Mouse (Mus musculus): ENCODE measurements around the gene Ifi205.
"Not testable (repeated sequence)": the region's sequence is repeated elsewhere in the genome, so short reads cannot be mapped to it uniquely, and the experiment has no call there.

Ifi205 gene

DNA sequence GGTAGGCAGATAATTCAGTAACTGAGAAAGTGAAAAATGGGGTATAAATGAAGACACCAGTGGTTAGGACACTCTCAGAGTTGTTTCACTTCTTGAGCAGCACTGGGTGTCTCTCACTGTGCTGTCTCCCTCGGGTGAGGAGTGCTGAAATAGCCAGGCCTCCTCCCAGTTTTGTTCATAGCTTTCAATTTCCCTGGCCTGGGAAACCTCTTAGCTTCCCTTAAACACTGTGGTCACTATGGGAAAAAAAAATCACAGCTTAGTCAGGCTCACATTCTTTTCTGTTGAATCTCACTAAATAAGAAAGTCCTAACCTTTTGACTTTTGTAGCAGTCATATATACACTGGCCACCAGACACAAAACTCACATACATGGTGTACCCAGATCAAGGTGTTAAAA is at the start of gene Ifi205:
Gene Ifi205 (minus strand): TSS at position 113 of the 400 bp plus-strand sequence.
- no peak for DNase-seq (ENCODE audit: low spot score in 2 of 2)

DNA sequence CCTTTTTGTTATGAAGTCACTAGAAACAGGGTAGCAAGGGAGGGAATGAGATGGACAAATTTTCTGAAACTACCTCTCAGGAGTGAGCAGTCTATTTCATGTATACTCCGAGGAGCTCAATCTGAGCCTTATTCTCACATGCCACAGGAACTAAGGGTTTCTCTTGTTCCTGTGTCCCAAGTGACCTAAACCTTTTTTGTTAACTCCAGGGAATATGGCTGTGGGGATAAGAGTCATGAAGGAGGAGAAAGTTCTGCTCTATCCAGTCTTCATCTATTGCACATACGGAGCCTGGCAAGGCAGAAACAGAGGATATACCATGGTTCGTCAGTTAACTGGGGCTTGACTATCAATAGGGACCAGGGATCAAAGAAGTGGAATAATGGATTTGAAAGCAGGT is 34.7 kb upstream of the Ifi205 start, which contains the start of gene Olfr430:
Gene Olfr430 (plus strand): TSS at position 301 of the 400 bp plus-strand sequence.
- DNase-seq (ENCODE audit: low spot score in 2 of 2) = no peak

DNA sequence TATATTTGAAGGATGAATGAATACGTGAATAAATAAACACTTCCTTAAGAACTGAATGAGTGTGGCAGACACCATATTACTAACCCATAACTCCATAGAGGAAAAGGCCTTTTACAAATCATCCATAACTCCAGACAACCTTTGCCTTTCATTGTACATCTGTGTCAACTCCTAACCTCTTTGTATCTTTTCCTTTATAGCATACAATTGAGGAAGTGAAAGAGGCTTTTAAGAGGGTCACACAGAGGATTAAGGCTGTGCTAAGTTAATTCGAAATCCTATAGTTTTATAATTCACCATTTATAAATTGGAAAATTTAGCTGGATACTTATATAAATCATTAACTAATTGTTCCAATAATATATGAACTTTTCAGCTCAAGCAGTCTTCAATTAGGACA is 23.6 kb upstream of the Ifi205 start:
- no peak for DNase-seq (ENCODE audit: low spot score in 2 of 2)

DNA sequence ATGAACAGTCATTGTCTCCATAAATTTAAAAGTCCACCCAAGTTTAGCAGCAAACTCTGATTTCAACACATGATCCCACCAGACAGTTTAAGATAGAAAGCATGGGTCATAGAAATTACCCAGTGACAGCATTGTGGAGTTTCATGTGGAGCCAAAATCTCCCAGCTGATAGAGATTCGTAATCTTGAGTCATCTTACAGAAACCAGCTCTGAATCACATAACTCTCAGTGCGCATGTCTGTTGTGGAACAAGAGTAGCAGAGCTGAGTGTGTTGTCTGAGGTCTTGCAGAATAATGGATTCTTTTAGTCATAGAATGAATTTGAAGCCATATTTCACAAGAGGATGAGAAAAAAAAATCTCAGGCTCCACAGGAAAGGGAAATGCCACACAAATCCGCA is 21.4 kb upstream of the Ifi205 start:
- no peak for DNase-seq (ENCODE audit: low spot score in 2 of 2)

DNA sequence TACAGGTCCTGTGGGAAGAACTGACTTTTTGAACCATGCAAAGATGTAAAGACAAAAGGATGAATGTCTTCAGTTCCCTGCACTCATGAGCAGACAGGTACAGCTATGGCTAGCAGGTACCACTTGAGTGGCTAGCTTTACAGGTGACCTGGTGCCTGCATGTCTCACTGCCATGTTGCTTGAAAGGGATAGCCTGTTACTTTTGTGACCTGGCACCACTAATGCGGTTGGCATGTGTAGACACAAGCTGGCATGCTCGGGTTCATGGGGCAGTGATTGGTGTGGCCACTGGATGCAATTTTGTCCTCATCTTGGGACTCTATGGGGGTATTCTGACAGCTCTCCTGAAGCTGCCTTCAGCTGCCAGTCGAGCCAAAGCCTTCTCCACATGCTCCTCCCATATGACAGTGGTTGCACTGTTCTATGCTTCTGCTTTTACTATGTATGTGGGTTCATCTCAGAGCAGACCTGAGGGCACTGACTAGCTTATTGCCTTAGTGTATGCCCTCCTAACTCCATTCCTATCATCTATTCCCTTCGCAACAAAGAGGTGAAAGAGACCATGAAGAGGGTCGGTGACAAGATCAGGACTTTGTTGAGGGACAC is 20.4 kb upstream of the Ifi205 start:
- DNase-seq (ENCODE audit: low spot score in 2 of 2) = no peak

DNA sequence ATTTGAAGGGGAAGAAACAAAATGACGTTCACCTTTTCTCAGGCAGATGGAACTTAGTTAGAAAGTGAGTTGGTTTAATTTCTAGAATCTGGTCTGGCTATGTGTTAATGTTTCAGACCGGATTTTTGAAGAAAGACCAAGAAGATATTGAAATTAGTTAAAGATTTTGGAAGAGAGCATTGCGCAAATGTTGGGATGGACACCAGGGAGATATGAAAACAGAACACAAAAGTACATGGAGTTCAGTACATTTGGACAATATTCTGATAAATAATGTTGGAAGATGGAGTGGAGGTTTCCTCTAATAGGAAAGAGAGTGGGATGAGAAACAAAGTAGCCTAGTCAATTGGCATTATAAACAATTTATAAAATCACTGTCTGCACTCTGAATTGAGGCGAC is 19.9 kb upstream of the Ifi205 start:
- DNase-seq (ENCODE audit: low spot score in 2 of 2) = no peak

DNA sequence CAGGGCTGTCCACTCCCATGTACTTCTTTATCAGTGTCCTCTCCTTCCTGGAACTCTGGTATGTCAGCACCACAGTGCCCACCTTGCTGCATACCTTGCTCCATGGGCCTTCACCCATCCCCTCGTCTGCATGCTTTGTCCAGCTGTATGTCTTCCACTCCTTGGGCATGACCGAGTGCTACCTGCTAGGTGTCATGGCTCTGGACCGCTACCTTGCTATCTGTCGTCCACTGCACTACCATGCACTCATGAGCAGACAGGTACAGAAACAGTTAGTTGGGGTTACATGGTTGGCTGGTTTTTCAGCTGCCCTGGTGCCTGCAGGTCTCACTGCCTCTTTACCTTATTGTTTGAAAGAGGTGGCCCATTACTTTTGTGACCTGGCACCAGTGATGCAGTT is 18.9 kb upstream of the Ifi205 start:
- no peak for DNase-seq (ENCODE audit: low spot score in 2 of 2)

DNA sequence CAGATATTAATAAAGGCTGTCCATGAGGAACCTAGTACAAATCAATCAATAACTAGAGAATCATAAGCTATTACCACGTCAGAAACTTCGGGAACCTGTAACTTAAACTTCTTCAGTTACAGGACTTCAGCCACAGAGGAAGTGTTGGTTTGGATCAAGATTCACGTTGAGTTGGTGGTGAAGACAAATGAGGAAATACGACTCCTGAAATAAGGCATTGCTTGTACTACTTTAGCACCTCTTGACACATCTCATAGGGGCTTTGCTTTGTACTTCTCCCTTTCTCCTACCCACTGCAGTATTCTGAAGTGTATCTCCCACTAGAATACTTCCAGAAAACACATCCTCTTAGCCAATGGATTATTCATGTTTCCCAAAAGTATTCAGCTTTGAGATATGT is 17.7 kb upstream of the Ifi205 start:
- DNase-seq (ENCODE audit: low spot score in 2 of 2) = not testable (repeated sequence)

DNA sequence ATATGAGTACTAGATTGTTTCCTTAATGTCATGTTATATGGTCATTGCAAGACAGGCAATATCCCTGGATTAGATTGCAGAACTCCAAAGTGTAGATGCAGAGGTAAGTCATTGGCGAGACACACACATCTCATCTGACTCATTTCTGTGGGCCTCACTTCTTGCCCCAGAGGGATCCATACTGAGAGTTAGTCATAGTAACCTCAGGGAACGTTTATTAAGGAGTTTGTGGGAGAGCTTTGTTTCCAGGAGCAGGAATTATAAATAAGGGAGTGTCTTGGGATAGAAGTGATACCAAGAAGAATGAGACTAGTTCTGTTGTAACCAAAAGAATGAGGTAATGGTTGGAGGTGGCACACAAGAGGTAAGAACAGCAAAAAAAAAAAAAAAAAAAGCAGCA is 17.3 kb upstream of the Ifi205 start, which contains the start of gene Olfr432:
Gene Olfr432 (plus strand): TSS at position 313 of the 400 bp plus-strand sequence.
- DNase-seq (ENCODE audit: low spot score in 2 of 2) = no peak

DNA sequence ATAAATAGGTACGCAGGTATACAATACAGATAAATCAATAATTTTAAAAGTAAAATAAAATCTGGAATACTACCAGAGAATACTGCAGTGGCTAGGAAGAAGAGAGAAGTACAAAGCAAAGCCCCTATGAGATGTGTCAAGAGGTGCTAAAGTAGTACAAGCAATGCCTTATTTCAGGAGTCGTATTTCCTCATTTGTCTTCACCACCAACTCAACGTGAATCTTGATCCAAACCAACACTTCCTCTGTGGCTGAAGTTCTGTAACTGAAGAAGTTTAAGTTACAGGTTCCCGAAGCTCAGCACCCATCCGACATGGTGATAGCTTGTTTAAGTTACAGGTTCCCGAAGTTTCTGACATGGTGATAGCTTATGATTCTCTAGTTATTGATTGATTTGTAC is 16.6 kb upstream of the Ifi205 start:
- DNase-seq (ENCODE audit: low spot score in 2 of 2) = not testable (repeated sequence)

DNA sequence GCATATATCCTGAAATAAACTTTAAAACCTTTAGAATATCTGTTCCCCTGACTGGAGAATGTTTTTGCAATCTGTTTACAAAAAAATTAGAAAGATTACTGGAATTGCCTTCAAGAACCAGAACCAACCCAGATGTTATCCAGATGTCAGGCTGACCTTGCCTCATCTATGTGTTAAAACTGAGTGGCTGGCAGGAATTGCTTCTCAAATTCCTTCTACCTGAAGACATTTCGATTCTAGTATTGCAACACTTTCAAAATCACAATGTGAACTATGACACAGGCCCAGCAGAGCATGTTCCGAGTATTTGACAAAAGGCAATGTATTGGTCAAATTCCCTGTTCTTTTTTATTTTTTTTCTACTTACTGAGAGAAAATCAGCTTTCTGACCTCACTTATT is 12.8 kb upstream of the Ifi205 start:
- DNase-seq (ENCODE audit: low spot score in 2 of 2) = no peak

DNA sequence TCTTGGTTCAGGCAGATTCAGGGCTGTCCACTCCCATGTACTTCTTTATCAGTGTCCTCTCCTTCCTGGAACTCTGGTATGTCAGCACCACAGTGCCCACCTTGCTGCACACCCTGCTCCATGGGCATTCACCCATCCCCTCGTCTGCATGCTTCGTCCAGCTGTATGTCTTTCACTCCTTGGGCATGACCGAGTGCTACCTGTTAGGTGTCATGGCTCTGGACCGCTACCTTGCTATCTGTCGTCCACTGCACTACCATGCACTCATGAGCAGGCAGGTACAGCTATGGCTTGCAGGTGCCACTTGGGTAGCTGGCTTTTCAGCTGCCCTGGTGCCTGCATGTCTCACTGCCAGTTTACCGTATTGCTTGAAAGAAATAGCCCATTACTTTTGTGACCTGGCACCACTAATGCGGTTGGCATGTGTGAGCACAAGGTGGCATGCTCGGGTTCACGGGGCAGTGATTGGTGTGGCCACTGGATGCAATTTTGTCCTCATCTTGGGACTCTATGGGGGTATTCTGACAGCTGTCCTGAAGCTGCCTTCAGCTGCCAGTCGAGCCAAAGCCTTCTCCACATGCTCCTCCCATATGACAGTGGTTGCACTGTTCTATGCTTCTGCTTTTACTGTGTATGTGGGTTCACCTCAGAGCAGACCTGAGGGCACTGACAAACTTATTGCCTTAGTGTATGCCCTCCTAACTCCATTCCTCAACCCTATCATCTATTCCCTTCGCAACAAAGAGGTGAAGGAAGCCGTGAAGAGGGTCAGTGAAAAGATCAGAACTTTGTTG is 10.7 kb upstream of the Ifi205 start:
- DNase-seq (ENCODE audit: low spot score in 2 of 2) = not testable (repeated sequence)

DNA sequence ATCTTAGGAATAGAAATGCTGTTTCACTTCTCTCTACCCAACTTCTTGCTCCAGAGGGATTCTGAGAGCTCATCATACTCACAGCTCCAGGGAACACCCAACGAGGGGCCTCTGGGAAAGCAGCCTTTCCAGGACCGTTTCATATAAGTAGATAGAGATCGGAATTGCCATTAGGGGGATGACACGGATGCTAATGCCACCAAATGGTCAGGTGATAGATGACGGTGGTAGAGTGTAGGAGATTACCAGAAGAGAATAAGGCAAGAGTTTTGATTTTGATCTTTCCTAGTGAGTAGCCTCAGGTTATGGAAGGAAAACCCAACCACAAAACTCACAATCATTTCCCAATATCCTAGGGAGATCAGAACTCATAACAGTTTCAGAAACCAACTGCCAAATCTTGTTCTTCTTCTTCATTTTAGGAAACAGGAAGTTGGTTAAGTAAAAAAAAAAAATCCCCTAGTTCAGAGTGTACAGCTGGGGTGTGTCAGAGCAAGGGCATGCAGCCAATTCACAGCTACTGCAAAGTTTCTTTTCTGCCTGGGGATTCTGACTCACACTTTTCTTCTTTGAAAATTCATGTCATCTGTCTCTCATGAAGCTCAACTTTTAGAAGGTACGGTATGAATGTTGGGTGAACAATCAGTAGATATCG is 9.0 kb upstream of the Ifi205 start, which contains the start of gene Olfr433:
Gene Olfr433 (plus strand): TSS at position 183 of the 655 bp plus-strand sequence.
- peak; percentile 22 to 49 for DNase-seq (ENCODE audit: low spot score in 2 of 2)

DNA sequence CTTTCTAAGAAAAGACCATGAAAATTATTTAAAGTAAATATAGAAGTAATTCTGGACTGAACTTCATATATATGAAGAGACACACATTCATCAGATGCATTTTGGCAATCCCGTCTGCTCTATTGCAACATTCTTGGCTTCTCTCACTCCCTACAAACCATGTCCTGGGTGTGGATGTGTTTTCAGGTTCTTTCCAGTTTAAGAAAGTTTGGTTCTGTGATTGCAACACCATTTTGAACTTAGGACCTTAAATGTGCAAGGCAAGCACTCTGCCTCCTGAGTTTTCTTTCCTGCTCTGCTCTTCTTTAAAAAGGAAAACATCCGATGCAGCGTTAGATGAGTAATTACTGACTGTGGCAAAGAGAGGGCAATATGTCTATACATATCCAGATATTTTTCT is 6.9 kb upstream of the Ifi205 start:
- DNase-seq (ENCODE audit: low spot score in 2 of 2) = no peak

DNA sequence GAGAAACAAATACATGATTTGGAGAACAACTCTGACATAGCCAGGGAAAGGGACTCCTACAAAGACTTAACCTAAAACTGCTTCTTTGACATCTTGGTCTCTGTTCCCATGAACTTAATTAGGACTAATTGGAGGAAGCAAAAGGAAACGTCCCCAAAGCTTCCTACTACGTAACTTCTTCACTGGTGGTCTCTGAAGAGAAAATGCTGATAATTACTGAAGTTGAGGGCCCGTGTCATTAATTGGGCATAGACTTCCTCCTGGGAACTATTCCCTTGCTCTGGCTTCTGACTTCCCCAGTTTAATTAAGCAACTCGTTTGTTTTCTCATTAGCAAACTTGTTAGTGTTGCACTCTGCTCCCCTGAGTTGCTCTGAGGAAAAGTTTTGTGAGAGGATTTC is 4.2 kb upstream of the Ifi205 start:
- no peak for DNase-seq (ENCODE audit: low spot score in 2 of 2)

DNA sequence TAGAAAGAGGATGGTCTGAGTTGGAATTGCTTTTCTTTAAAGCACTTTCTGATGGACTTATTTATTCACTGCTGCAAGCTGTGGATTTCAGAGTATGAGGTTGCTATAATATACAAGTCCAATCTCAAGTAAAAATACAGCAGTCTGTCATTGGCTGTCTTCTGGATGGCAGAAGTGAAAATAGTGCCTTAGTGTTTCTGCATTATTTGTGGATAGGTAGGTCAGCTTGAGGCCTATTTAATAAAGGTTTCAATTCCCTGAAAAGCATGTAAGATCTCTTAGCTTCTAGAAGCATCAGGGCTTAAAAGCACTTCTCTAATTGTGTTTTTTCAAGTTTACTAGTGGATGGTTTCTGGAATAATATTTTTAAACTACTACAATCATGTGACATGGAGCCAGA is 24.6 kb downstream of the Ifi205 start:
- not testable (repeated sequence) for DNase-seq (ENCODE audit: low spot score in 2 of 2)

DNA sequence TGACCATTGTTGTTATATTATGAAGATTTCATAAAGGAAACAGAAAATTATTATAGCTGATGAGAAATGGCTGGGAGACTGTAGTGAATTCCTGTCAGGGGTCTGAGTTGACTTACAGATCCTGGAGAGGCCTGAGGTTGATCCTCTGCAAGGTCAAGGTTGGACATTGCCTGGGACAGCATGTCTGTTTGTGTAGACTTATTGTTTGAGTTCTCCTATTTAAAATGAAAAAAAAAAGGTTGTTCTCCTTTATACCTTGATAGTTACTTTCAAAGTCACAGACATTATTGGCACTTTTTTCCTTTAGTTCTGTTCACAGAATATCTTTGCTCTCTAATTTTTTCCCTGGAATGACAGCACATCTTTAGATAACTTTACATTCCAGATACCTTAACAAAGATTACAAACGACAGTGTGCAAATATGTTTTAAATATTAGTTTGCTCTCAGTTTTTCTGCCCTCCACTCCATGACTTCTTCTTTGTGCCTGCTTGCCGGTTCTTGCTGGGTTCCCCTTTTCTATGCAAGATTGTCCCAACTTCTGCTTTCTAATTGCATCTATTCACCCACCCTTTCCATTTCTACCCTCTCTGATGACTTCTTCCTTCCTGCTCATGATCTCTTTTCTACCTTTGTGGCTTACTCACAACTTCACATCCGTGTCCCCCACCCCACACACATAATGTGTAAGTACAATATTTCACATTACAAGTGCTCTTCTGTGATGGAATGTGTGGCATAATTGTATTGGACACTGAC is 27.1 kb downstream of the Ifi205 start:
- not testable (repeated sequence) for DNase-seq (ENCODE audit: low spot score in 2 of 2)

DNA sequence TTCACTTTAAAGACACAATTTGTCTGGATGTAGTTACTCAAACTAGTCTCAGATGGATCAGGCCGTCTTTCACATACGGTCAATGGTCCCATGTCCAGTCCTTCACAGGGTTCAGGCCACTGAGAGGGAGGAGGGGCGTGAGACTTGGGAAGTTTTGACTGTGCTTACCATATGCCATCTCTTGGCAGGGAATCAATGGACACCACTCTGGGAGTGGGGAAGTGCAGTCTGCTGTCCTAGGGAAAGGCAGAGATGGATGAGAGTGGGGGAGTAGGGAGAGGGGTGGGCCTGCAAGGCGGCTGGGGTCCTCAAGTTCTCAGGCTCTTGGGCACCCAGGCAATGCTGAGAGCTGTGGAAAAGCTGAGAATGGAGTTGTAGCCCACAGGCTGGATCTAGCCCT is 36.6 kb downstream of the Ifi205 start:
- DNase-seq (ENCODE audit: low spot score in 2 of 2) = no peak

DNA sequence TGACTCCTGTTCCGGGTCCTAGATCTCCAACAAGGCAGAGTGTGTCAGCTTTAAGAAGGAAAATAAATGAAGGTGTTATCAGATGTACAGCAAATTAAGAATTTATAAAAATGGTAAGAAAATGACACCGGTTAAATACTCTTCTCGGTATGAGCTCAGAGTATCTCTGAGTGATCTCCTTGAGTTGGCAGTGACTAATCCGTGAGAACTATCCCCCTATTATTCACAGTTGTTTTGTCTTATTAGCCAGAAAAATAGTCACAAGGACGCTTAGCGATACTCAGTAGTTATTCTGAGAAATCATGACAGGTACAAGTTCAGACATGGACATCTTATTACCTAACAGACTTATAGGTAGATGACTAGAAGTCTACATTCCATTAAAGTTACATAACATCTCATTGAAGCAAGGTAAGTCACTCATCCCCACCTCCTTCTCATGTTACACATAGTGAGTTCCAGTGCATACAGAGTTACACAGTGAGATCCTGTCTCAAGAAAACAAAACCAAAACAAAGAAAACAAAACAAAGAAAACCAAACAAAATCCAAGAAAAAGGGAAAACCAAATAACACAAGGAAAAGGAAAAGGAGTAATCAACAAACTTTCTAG is 48.8 kb downstream of the Ifi205 start, which contains the start of gene Ifi202b:
Gene Ifi202b (minus strand): TSS at position 51 of the 612 bp plus-strand sequence.
- not testable (repeated sequence) for DNase-seq (ENCODE audit: low spot score in 2 of 2)

DNA sequence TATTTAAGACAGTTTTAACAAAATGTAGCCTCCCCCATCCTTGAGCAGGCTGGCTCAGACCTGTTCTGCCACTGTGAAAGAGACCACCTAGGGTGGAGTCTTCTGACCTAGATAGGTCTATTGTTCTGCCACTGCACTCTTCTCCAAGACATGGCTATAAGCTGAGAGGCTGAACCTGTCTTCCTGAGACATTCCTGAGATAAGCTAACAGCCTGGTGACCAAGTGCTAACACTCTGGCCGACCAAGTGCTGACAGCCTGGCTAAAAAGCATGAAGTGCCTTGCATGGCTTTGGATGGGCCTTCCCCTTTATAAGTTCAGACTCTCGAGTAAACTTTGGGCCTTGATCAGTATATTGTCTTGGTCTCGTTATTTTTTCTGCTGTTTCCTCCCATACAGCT is 50.6 kb downstream of the Ifi205 start:
- not testable (repeated sequence) for DNase-seq (ENCODE audit: low spot score in 2 of 2)

DNA sequence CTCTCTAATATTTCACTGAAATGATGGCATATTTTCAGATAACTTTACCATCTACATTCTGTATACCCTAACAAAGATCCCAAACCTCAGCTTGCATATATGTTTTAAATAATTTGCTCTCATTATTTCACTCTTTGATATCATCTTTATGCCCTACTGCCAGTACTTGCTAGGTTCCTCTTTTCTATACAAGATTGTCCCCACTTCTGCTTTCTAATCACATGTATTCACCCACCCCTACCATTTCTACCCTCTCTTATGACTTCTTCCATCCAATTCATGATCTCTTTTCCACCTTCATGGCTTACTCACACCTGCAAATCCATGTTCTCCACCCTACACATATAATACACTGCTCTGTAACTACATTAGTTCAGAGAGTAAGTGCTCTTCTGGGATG is 54.0 kb downstream of the Ifi205 start:
- DNase-seq (ENCODE audit: low spot score in 2 of 2) = peak in 1 of 2 experiments; percentile 5

Data from natural killer cell, adult 2 months (primary cell).